Mouse (Mus musculus) heart, embryonic 14.5 days (tissue): ENCODE data around the gene Ccdc63. TPM values are rescaled to one million over a fixed set of nuclear protein-coding genes. Genes with fewer than 3 reads are reported as not detected.
"Not testable (repeated sequence)": the region's sequence is repeated elsewhere in the genome, so short reads cannot be mapped to it uniquely, and the experiment has no call there.

ENCODE experiments used
- ATAC-seq: fragments of 200-750 bp; cut with Nextera tagmentation; 2 replicates; pipeline ENCODE4 v1.8.0; 2017; ENCODE audit warnings: low read depth, moderate TSS enrichment; ENCODE audit not compliant: insufficient number of reproducible peaks, insufficient read depth, low FRiP score
- H3K27ac ChIP-seq, 2 experiments: fragments of 200-500 bp in 1 of 2; fragments of 300-500 bp in 1 of 2; sonication (generic) in 1 of 2; replicated peaks in 1 of 2; 2 replicates each; pipeline ENCODE4 v1.5.1; 2012 to 2014; ENCODE audit warnings: low read depth in 2 of 2, low read length in 2 of 2, control low read depth in 1 of 2, mild to moderate bottlenecking in 1 of 2, mixed read lengths in 1 of 2; ENCODE audit not compliant: control insufficient read depth in 1 of 2, insufficient read depth in 1 of 2
- H3K27me3 ChIP-seq: fragments of 300-500 bp; sonication (generic); 2 replicates; pipeline ENCODE4 v1.6.1; 2014; ENCODE audit warnings: mild to moderate bottlenecking, low read length, control low read depth; ENCODE audit not compliant: control insufficient read depth, insufficient read depth
- H3K36me3 ChIP-seq: fragments of 300-500 bp; sonication (generic); 2 replicates; pipeline ENCODE4 v1.6.1; 2014; ENCODE audit warnings: mild to moderate bottlenecking, control low read depth, low read length, mixed read lengths; ENCODE audit not compliant: control insufficient read depth, insufficient read depth
- H3K4me1 ChIP-seq, 2 experiments: fragments of 200-500 bp in 1 of 2; fragments of 300-500 bp in 1 of 2; sonication (generic) in 1 of 2; 2 replicates each; pipeline ENCODE4 v1.6.1; 2012 to 2014; ENCODE audit warnings: low read length in 2 of 2, control low read depth in 1 of 2, mixed read lengths in 1 of 2; ENCODE audit not compliant: control insufficient read depth in 2 of 2, insufficient read depth in 2 of 2
- H3K4me2 ChIP-seq: fragments of 300-500 bp; sonication (generic); 2 replicates; pipeline ENCODE4 v1.6.1; 2014; ENCODE audit warnings: mild to moderate bottlenecking, low read length
- H3K4me3 ChIP-seq, 2 experiments: fragments of 200-500 bp in 1 of 2; fragments of 300-500 bp in 1 of 2; sonication (generic) in 1 of 2; 2 replicates each; pipeline ENCODE4 v1.5.1; 2012 to 2014; ENCODE audit warnings: low read length in 2 of 2, mild to moderate bottlenecking in 2 of 2, control low read depth in 1 of 2, low read depth in 1 of 2, moderate library complexity in 1 of 2; ENCODE audit not compliant: control insufficient read depth in 1 of 2, insufficient read depth in 1 of 2
- H3K9ac ChIP-seq: fragments of 300-500 bp; sonication (generic); 2 replicates; pipeline ENCODE4 v1.6.1; 2014; ENCODE audit warnings: mild to moderate bottlenecking, low read length
- H3K9me3 ChIP-seq: fragments of 300-500 bp; sonication (generic); 2 replicates; pipeline ENCODE4 v1.6.1; 2016; ENCODE audit warnings: low read length, control low read depth; ENCODE audit not compliant: control insufficient read depth
- WGBS: fragments of 180-500 bp; shearing (Covaris S2); extraction: QIAGEN DNeasy Blood & Tissue Kit; methylation state at CpG from one replicate; pipeline ENCODE4 v1.1.7; 2014; 5-methylcytosine and 5-hydroxymethylcytosine counted together
- polyA plus RNA-seq: library from polyadenylated mRNA; unstranded; fragments of >200 nt; fragmentation: Nextera tagmentation; extraction: Ambion mirVana; gene quantifications from 2 replicates; pipeline ENCODE4 v1.2.1, GENCODE M21; 2014

The Ccdc63 gene
- polyA plus RNA-seq: 0.85 TPM in 1 of 2 replicates, not detected in the other

DNA sequence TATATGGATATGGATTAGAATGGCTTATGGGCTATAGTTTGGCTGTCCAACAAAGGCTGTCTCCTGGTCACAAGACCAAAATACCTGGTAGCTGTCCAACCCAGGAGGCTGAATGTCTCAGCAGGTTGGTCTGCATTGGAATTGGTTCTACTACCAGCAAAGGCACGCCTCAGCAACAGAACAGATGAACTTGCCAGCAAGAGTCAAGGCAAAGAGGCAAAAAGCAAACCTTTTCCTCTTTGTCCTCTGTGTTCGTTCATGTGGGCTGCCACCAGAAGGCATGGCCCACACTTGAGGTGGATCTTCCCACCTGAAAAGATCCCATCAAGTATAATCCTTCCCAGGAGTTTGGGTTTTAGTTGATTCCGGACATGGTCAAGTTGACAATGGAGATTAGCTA, at the start of gene Ccdc63:
Gene Ccdc63, minus strand, starts transcription at position 101 of the 400 bp plus-strand sequence.
- whole genome bisulfite sequencing: 93% methylated on average over 3 of the region's 3 CpGs
- Histone ChIP-seq H3K9ac (no peak within 1 kb of the TSS), H3K9me3 (no peaks in the 10 kb centered on the region), H3K27ac (no peak within 1 kb of the TSS), H3K4me2 (no peak within 1 kb of the TSS), H3K36me3 (no peaks in the 10 kb centered on the region), H3K4me1 (peaks cover 26% of the 10 kb centered on the region in 2 experiments), H3K4me3 (no peak within 1 kb of the TSS), H3K27me3 (no peaks in the 10 kb centered on the region)
- no peak for ATAC-seq

GRCm38 (mm10) chr5:122189115-122189514, 48.5 kb upstream of the Ccdc63 start:
- 46% methylated on average over 3 of the region's 3 CpGs for WGBS
- no peaks in the 10 kb centered on the region for H3K27me3 ChIP-seq
- no peak overlapping the region for H3K4me2 ChIP-seq
- H3K4me1 ChIP-seq: no peaks in the 10 kb centered on the region
- no peak for ATAC-seq
- no peaks in the 10 kb centered on the region for H3K36me3 ChIP-seq
- H3K9ac ChIP-seq: no peak overlapping the region
- H3K27ac ChIP-seq: no peak overlapping the region
- no peak overlapping the region for H3K4me3 ChIP-seq
- no peaks in the 10 kb centered on the region for H3K9me3 ChIP-seq

DNA sequence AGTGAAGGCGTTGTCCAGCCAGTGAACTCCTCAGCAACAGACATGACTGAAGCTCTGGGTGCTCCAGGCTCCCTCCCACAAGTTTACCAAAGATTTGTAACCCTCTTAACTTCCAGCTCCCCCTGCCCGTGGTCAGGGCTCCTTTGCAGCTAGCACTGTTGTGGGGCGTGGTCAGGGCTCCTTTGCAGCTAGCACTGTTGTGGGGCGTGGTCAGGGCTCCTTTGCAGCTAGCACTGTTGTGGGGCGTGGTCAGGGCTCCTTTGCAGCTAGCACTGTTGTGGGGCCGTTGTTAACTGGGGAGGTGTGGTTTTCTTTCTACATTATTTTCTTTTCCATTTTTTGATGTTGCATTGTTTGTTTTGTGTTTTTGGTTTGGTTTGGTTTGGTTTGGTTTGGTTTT, 44.2 kb upstream of the Ccdc63 start:
- H3K9ac ChIP-seq, ATAC-seq, H3K4me2 ChIP-seq, H3K9me3 ChIP-seq, H3K27ac ChIP-seq, H3K4me1 ChIP-seq, H3K27me3 ChIP-seq, H3K4me3 ChIP-seq, H3K36me3 ChIP-seq: not testable (repeated sequence)
- WGBS: 97% methylated on average over 6 of the region's 6 CpGs

- H3K4me1 ChIP-seq: no peaks in the 10 kb centered on the region
- no peak overlapping the region for H3K27ac ChIP-seq
- ATAC-seq: no peak
- H3K9ac ChIP-seq: no peak overlapping the region
- H3K4me2 ChIP-seq: no peak overlapping the region
- no peaks in the 10 kb centered on the region for H3K36me3 ChIP-seq
- H3K27me3 ChIP-seq: no peaks in the 10 kb centered on the region
- H3K4me3 ChIP-seq: no peak overlapping the region
- H3K9me3 ChIP-seq: no peaks in the 10 kb centered on the region
- WGBS: 82% methylated on average over 7 of the region's 7 CpGs
Observed at GRCm38 (mm10) chr5:122184283-122184806, 43.7 kb upstream of the Ccdc63 start.

DNA sequence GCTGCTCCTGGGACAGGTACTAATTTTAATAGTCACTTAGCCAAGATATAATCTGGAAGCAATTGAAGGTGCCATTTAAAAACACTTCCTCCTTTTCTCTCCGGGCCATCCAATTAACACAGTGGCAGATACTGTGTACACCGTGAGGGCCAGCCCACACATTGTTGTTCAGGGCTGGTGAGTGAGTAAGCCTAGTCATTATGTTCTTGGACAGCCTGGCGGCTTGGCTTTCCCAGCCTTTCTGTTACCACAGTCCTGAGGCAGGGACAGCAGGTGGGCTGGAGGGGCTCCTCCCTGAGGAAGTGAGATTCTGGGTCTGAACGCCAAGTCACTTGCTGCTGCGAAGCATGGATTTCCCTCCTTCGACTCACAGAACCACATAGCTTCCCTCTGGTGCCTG, 39.0 kb upstream of the Ccdc63 start:
- H3K27ac ChIP-seq: no peak overlapping the region
- no peaks in the 10 kb centered on the region for H3K4me1 ChIP-seq
- no peak; the same call in 1 of the 2 replicates for ATAC-seq
- H3K36me3 ChIP-seq: peaks cover 20% of the 10 kb centered on the region
- no peaks in the 10 kb centered on the region for H3K27me3 ChIP-seq
- H3K4me3 ChIP-seq: no peak overlapping the region
- no peak overlapping the region for H3K9ac ChIP-seq
- WGBS: 60% methylated on average over 6 of the region's 6 CpGs
- H3K4me2 ChIP-seq: no peak overlapping the region
- no peaks in the 10 kb centered on the region for H3K9me3 ChIP-seq

- H3K9ac ChIP-seq: no peak overlapping the region
- no peaks in the 10 kb centered on the region for H3K9me3 ChIP-seq
- 50% methylated on average over 1 of the region's 1 CpGs for WGBS
- no peak overlapping the region for H3K4me2 ChIP-seq
- no peaks in the 10 kb centered on the region for H3K4me1 ChIP-seq
- H3K27ac ChIP-seq: no peak overlapping the region
- peaks cover 45% of the 10 kb centered on the region for H3K36me3 ChIP-seq
- no peak overlapping the region for H3K4me3 ChIP-seq
- ATAC-seq: peak; percentile 51; the same call in 1 of the 2 replicates
- no peaks in the 10 kb centered on the region for H3K27me3 ChIP-seq
Observed at GRCm38 (mm10) chr5:122176398-122176797, 35.8 kb upstream of the Ccdc63 start.

DNA sequence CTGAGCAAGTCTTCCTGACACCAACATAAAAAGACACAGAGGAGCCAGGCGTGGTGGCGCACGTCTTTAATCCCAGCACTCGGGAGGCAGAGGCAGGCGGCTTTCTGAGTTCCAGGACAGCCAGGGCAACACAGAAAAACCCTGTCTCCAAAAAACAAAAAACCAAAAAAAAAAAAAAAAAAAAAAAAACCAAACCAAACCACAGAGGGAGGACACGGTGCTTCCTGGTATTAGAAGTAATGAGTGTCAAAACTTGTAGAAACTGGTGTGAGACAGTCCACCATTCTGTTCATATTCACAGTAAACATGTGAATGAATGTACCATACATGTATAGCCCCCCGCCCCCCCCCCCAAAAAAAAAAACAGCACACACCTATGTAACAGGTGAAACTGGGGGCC, 35.3 kb upstream of the Ccdc63 start:
- H3K9me3 ChIP-seq: no peaks in the 10 kb centered on the region
- no peak for ATAC-seq
- WGBS: 88% methylated on average over 7 of the region's 7 CpGs
- H3K36me3 ChIP-seq: peaks cover 50% of the 10 kb centered on the region
- no peak overlapping the region for H3K9ac ChIP-seq
- H3K4me2 ChIP-seq: no peak overlapping the region
- no peak overlapping the region for H3K27ac ChIP-seq
- no peak overlapping the region for H3K4me3 ChIP-seq
- H3K4me1 ChIP-seq: no peaks in the 10 kb centered on the region
- no peaks in the 10 kb centered on the region for H3K27me3 ChIP-seq

- Histone ChIP-seq H3K4me1 (no peaks in the 10 kb centered on the region), H3K36me3 (peaks cover 55% of the 10 kb centered on the region), H3K9ac (no peak overlapping the region), H3K27ac (no peak overlapping the region), H3K4me3 (no peak overlapping the region), H3K27me3 (no peaks in the 10 kb centered on the region), H3K4me2 (no peak overlapping the region), H3K9me3 (no peaks in the 10 kb centered on the region)
- no peak for ATAC-seq
- 51% methylated on average over 2 of the region's 2 CpGs for WGBS
Observed at GRCm38 (mm10) chr5:122175402-122175801, 34.8 kb upstream of the Ccdc63 start.
